Mouse (Mus musculus) layer of hippocampus, adult 18-20 months (tissue): ENCODE measurements around the gene Sh2d3c. TPM values are rescaled to one million over a fixed set of nuclear protein-coding genes. Genes with fewer than 3 reads are reported as not detected.

Experiments used
- DNase-seq, 2 experiments: peaks; one replicate each; pipeline ENCODE4 v3.0.0; 2022; ENCODE audit warnings: low spot score in 2 of 2
- microRNA-seq, 2 experiments: library from miRNA; unstranded; fragments of <30 nt; microRNA quantifications; one replicate each; pipeline ENCODE4 v1.2.0; 2021
- total RNA-seq, 2 experiments: library from RNA; stranded (reverse); gene quantifications; 2 replicates each; pipeline ENCODE4 v1.2.3; 2021

Sh2d3c gene
- total RNA-seq, 2 experiments from 2014 or later: 16.6 to 19.4 TPM

- DNase-seq: no peak
Observed at GRCm38 (mm10) chr2:32787176-32787575, 66.3 kb downstream of the Sh2d3c start.

- DNase-seq: no peak
Observed at GRCm38 (mm10) chr2:32788581-32788980, 67.7 kb downstream of the Sh2d3c start.

GRCm38 (mm10) chr2:32791297-32791696 is 70.4 kb downstream of the Sh2d3c start:
- no peak for DNase-seq

GRCm38 (mm10) chr2:32795748-32796418 is 75.0 kb downstream of the Sh2d3c start:
- no peak for DNase-seq

- DNase-seq: no peak
Observed at GRCm38 (mm10) chr2:32798251-32798962, 77.6 kb downstream of the Sh2d3c start.

Small RNA genes within 50 kb of the gene (microRNA-seq; reads per million reads assigned to microRNA genes)
- 0 reads per million in 2 experiments for gene Gm47291
- 0 to 0.25 reads per million in 2 experiments for gene Mir2861
- 0 to 0.20 reads per million in 2 experiments for gene Mir3960
- gene Mir8093: 0 to 0.49 reads per million in 2 experiments

Other genes starting within 250 kb of the Sh2d3c start
- 10 to 100 TPM; 76.0 to 77.2 TPM for gene Fam102a, start 185.7 kb upstream of the Sh2d3c start, total RNA-seq
- gene Dpm2, start 150.2 kb upstream of the Sh2d3c start, total RNA-seq: 10 to 100 TPM; 78.9 to 81.8 TPM
- gene Pip5kl1, start 146.3 kb upstream of the Sh2d3c start, total RNA-seq: 1 to 10 TPM; 3.3 to 3.5 TPM
- under 1 TPM; 0.20 to 0.43 TPM for gene 9430097D07Rik, start 145.4 kb upstream of the Sh2d3c start, total RNA-seq
- 10 to 100 TPM; 40.4 to 44.8 TPM for gene St6galnac4, start 134.0 kb upstream of the Sh2d3c start, total RNA-seq
- gene St6galnac6, start 121.3 kb upstream of the Sh2d3c start, total RNA-seq: 100 to 1,000 TPM; 134 to 142 TPM
- 100 to 1,000 TPM; 128 to 131 TPM for gene Ak1, start 99.3 kb upstream of the Sh2d3c start, total RNA-seq
- gene Eng, start 74.5 kb upstream of the Sh2d3c start, total RNA-seq: 10 to 100 TPM; 14.9 to 16.7 TPM
- gene Fpgs, start 16.9 kb upstream of the Sh2d3c start, total RNA-seq: 1 to 10 TPM; 8.5 to 9.9 TPM
- 100 to 1,000 TPM; 119 to 123 TPM for gene Cdk9, start 8.0 kb upstream of the Sh2d3c start, total RNA-seq
- 1 to 10 TPM; 1.5 to 1.8 TPM for gene 6330409D20Rik, start 20.0 kb downstream of the Sh2d3c start, total RNA-seq
- 10 to 100 TPM; 30.2 to 32.1 TPM for gene Tor2a, start 36.2 kb downstream of the Sh2d3c start, total RNA-seq
- gene Ttc16, start 54.6 kb downstream of the Sh2d3c start, total RNA-seq: 1 to 10 TPM in 1 of 2 experiments, under 1 TPM in 1; 0.94 to 1.2 TPM
- 1 to 10 TPM; 6.0 to 7.5 TPM for gene Ptrh1, start 54.7 kb downstream of the Sh2d3c start, total RNA-seq
- gene Cfap157, start 63.4 kb downstream of the Sh2d3c start, total RNA-seq: 1 to 10 TPM; 1.5 to 1.7 TPM
- 100 to 1,000 TPM; 613 to 617 TPM for gene Stxbp1, start 126.2 kb downstream of the Sh2d3c start, total RNA-seq
- 10 to 100 TPM; 18.0 to 21.1 TPM for gene Fam129b, start 155.1 kb downstream of the Sh2d3c start, total RNA-seq
- gene Rpl12, start 240.5 kb downstream of the Sh2d3c start, total RNA-seq: 100 to 1,000 TPM in 1 of 2 experiments, 10 to 100 TPM in 1; 97.3 to 116 TPM
- 10 to 100 TPM; 30.3 to 38.7 TPM for gene Lrsam1, start 240.6 kb downstream of the Sh2d3c start, total RNA-seq